Mouse (Mus musculus) kidney, embryonic 14.5 days (tissue): Measurements from ENCODE around the gene Dad1. TPM values are rescaled to one million over a fixed set of nuclear protein-coding genes. Genes with fewer than 3 reads are reported as not detected.
A peak's percentile ranks its signal among the peaks of the same experiment; 100 is the strongest.

Experiments used
- ATAC-seq: fragments of 200-750 bp; cut with Nextera tagmentation; 2 replicates; pipeline ENCODE4 v1.8.0; 2017; ENCODE audit warnings: moderate number of reproducible peaks, mild to moderate bottlenecking, moderate TSS enrichment, moderate library complexity; ENCODE audit not compliant: low FRiP score, low TSS enrichment
- H3K27ac ChIP-seq: fragments of 300-500 bp; sonication (generic); 2 replicates; pipeline ENCODE4 v1.5.1; 2014; ENCODE audit warnings: low read depth, mild to moderate bottlenecking, low read length, moderate library complexity, mixed read lengths
- H3K27me3 ChIP-seq: fragments of 300-500 bp; sonication (generic); 2 replicates; pipeline ENCODE4 v1.6.1; 2014; ENCODE audit warnings: mild to moderate bottlenecking, low read length; ENCODE audit not compliant: control insufficient read depth, insufficient read depth
- H3K36me3 ChIP-seq: fragments of 300-500 bp; sonication (generic); 2 replicates; pipeline ENCODE4 v1.6.1; 2014; ENCODE audit warnings: low read length, mixed read lengths; ENCODE audit not compliant: control insufficient read depth, insufficient read depth
- H3K4me1 ChIP-seq: fragments of 300-500 bp; sonication (generic); 2 replicates; pipeline ENCODE4 v1.6.1; 2014; ENCODE audit warnings: low read length, mixed read lengths; ENCODE audit not compliant: control insufficient read depth, insufficient read depth
- H3K4me2 ChIP-seq: fragments of 300-500 bp; sonication (generic); replicated peaks from 2 replicates; pipeline ENCODE4 v1.6.1; 2014; ENCODE audit warnings: low read depth, mild to moderate bottlenecking, low read length
- H3K4me3 ChIP-seq: fragments of 300-500 bp; sonication (generic); 2 replicates; pipeline ENCODE4 v1.5.1; 2014; ENCODE audit warnings: mild to moderate bottlenecking, low read length
- H3K9ac ChIP-seq: fragments of 300-500 bp; sonication (generic); 2 replicates; pipeline ENCODE4 v1.6.1; 2014; ENCODE audit warnings: low read depth, mild to moderate bottlenecking, low read length, moderate library complexity
- H3K9me3 ChIP-seq: fragments of 300-500 bp; sonication (generic); 2 replicates; pipeline ENCODE4 v1.6.1; 2016; ENCODE audit warnings: low read length; ENCODE audit not compliant: control insufficient read depth
- WGBS: fragments of 180-500 bp; shearing (Covaris S2); extraction: QIAGEN DNeasy Blood & Tissue Kit; methylation state at CpG from one replicate; pipeline ENCODE4 v1.1.7; 2014; 5-methylcytosine and 5-hydroxymethylcytosine counted together
- polyA plus RNA-seq: library from polyadenylated mRNA; unstranded; fragments of >200 nt; fragmentation: Nextera tagmentation; extraction: Ambion mirVana; gene quantifications from 2 replicates; pipeline ENCODE4 v1.2.1, GENCODE M21; 2014

Dad1 gene
- polyA plus RNA-seq, 1 experiment from 2014 or later, result 431 TPM

- no peak overlapping the region for H3K4me3 ChIP-seq
- no peaks in the 10 kb centered on the region for H3K36me3 ChIP-seq
- H3K4me1 ChIP-seq, result peaks cover 23% of the 10 kb centered on the region
- no peaks in the 10 kb centered on the region for H3K9me3 ChIP-seq
- H3K4me2 ChIP-seq, result no peak overlapping the region
- no peak for ATAC-seq
- H3K27me3 ChIP-seq, result no peaks in the 10 kb centered on the region
- H3K27ac ChIP-seq, result no peak overlapping the region; the same call in 1 of the 2 replicates
- H3K9ac ChIP-seq, result no peak overlapping the region
- 25% methylated on average over 9 of the region's 9 CpGs for WGBS
Measured at GRCm38 (mm10) chr14:54218721-54219120, 35.2 kb downstream of the Dad1 start.

DNA sequence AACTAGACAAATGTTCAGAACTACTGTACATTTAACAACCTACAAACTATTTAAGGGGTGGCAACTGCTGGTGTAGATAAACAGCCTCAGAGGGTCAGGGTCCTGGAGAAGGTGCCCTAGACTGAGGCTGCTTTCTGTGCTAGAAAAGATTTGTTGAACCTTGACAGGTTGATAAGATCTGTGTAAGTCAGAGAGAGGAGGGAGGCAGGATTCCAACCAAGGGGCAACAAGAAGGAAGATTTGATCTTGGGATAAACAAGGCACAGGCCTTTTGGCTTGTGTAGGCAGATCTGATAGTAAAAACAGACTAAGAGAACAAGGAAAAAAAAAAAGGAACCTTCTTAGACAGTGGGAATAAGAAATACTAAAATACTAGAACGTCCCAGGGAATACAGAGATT, 35.7 kb downstream of the Dad1 start:
- no peak overlapping the region for H3K4me3 ChIP-seq
- no peak overlapping the region; the same call in 1 of the 2 replicates for H3K27ac ChIP-seq
- WGBS, result 15% methylated on average over 1 of the region's 1 CpGs
- no peaks in the 10 kb centered on the region for H3K9me3 ChIP-seq
- H3K9ac ChIP-seq, result no peak overlapping the region
- H3K4me1 ChIP-seq, result peaks cover 23% of the 10 kb centered on the region
- no peaks in the 10 kb centered on the region for H3K36me3 ChIP-seq
- peak; percentile 5; the same call in 1 of the 2 replicates for ATAC-seq
- H3K4me2 ChIP-seq, result no peak overlapping the region
- no peaks in the 10 kb centered on the region for H3K27me3 ChIP-seq

GRCm38 (mm10) chr14:54216126-54216525, 37.8 kb downstream of the Dad1 start:
- no peak for ATAC-seq
- H3K27me3 ChIP-seq, result no peaks in the 10 kb centered on the region
- peaks cover 23% of the 10 kb centered on the region for H3K4me1 ChIP-seq

DNA sequence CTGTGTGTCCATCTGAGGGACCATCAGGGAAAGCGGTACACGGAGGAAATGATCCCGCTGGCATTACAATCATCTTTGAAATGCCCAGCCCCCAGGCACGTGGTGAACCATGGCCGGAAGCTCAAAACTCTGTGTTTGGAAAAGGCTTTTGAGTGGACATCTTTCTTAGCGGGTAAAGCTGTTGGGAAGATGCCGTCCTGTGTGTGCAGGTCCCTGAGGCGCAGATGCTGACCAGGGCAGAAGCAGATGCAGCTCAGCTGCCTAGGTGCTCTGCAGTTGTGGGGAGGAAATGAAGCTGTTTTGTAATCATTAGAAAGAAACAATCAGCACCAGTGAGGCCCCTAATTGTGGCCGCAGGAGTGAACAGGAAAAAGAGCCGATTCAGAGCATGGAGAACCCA, 39.0 kb downstream of the Dad1 start:
- no peak for ATAC-seq
- peaks cover 23% of the 10 kb centered on the region for H3K4me1 ChIP-seq
- 59% methylated on average over 10 of the region's 10 CpGs for WGBS

More at GRCm38 (mm10) chr14:54216126-54216525, 37.8 kb downstream of the Dad1 start:
- no peak overlapping the region for H3K9ac ChIP-seq
- no peaks in the 10 kb centered on the region for H3K9me3 ChIP-seq
- H3K36me3 ChIP-seq, result no peaks in the 10 kb centered on the region
- H3K4me2 ChIP-seq, result no peak overlapping the region
- H3K4me3 ChIP-seq, result no peak overlapping the region
- WGBS, result 69% methylated on average over 7 of the region's 7 CpGs
- no peak overlapping the region for H3K27ac ChIP-seq

GRCm38 (mm10) chr14:54214477-54214876, 39.4 kb downstream of the Dad1 start:
- Histone ChIP-seq H3K27ac (peak overlapping the region; percentile 38; the same call in 1 of the 2 replicates), H3K4me2 (no peak overlapping the region), H3K36me3 (no peaks in the 10 kb centered on the region), H3K9ac (no peak overlapping the region), H3K27me3 (no peaks in the 10 kb centered on the region), H3K4me1 (peaks cover 23% of the 10 kb centered on the region), H3K4me3 (no peak overlapping the region), H3K9me3 (no peaks in the 10 kb centered on the region)
- WGBS, result 23% methylated on average over 2 of the region's 2 CpGs
- no peak for ATAC-seq

More for the DNA sequence above, 39.0 kb downstream of the Dad1 start:
- H3K27me3 ChIP-seq, result no peaks in the 10 kb centered on the region
- no peak overlapping the region for H3K9ac ChIP-seq
- no peaks in the 10 kb centered on the region for H3K9me3 ChIP-seq
- peak overlapping the region; percentile 38; the same call in 1 of the 2 replicates for H3K27ac ChIP-seq
- H3K36me3 ChIP-seq, result no peaks in the 10 kb centered on the region
- no peak overlapping the region for H3K4me3 ChIP-seq
- no peak overlapping the region for H3K4me2 ChIP-seq

- no peaks in the 10 kb centered on the region for H3K27me3 ChIP-seq
- ATAC-seq, result no peak
- no peaks in the 10 kb centered on the region for H3K36me3 ChIP-seq
- no peak overlapping the region for H3K9ac ChIP-seq
- no peak overlapping the region for H3K4me3 ChIP-seq
- H3K27ac ChIP-seq, result peak overlapping the region; percentile 24; the same call in 1 of the 2 replicates
- no peak overlapping the region for H3K4me2 ChIP-seq
- no peaks in the 10 kb centered on the region for H3K9me3 ChIP-seq
- H3K4me1 ChIP-seq, result peaks cover 24% of the 10 kb centered on the region
- 67% methylated on average over 2 of the region's 2 CpGs for WGBS
Measured at GRCm38 (mm10) chr14:54213734-54214133, 40.2 kb downstream of the Dad1 start.

DNA sequence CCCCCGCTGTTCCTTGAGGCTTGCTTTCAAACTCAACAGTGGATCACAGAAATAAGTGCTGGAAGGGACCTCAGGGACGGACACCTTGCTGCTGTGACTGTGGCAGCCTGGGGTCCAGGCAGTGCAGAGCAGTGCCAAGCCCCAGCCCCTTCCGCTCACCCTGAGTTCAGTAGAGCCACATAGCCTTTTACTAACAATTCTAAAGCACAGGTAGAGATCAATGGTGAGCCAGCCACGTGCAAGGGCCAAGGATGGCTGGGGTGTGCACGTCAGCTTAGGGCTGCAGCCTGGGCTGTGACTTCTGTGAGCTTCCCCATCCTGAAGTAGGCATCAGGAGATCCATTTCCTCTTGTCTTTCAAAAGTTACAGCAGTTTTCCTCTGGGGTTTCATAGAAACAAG, 42.1 kb downstream of the Dad1 start:
- H3K9me3 ChIP-seq, result no peaks in the 10 kb centered on the region
- H3K27me3 ChIP-seq, result no peaks in the 10 kb centered on the region
- no peak overlapping the region for H3K4me2 ChIP-seq
- 88% methylated on average over 5 of the region's 5 CpGs for WGBS
- no peaks in the 10 kb centered on the region for H3K36me3 ChIP-seq
- no peak overlapping the region for H3K4me3 ChIP-seq
- no peak overlapping the region for H3K9ac ChIP-seq
- H3K27ac ChIP-seq, result no peak overlapping the region
- ATAC-seq, result no peak
- H3K4me1 ChIP-seq, result peaks cover 23% of the 10 kb centered on the region; the same call in 1 of the 2 replicates

GRCm38 (mm10) chr14:54211199-54211598, 42.7 kb downstream of the Dad1 start:
- Histone ChIP-seq H3K4me2 (no peak overlapping the region), H3K4me3 (no peak overlapping the region), H3K9ac (no peak overlapping the region), H3K27me3 (no peaks in the 10 kb centered on the region), H3K36me3 (no peaks in the 10 kb centered on the region), H3K4me1 (peaks cover 28% of the 10 kb centered on the region; the same call in 1 of the 2 replicates), H3K9me3 (no peaks in the 10 kb centered on the region), H3K27ac (no peak overlapping the region)
- WGBS, result 91% methylated on average over 8 of the region's 8 CpGs
- ATAC-seq, result no peak

- Histone ChIP-seq H3K27ac (no peak overlapping the region), H3K4me2 (no peak overlapping the region), H3K9me3 (no peaks in the 10 kb centered on the region), H3K4me1 (peaks cover 33% of the 10 kb centered on the region; the same call in 1 of the 2 replicates), H3K27me3 (no peaks in the 10 kb centered on the region), H3K4me3 (no peak overlapping the region), H3K9ac (no peak overlapping the region), H3K36me3 (no peaks in the 10 kb centered on the region)
- 87% methylated on average over 2 of the region's 2 CpGs for WGBS
- ATAC-seq, result no peak
Measured at GRCm38 (mm10) chr14:54210401-54210800, 43.5 kb downstream of the Dad1 start.
